Mouse (Mus musculus): Measurements from ENCODE around the gene Ptpa. TPM values are rescaled to one million over a fixed set of nuclear protein-coding genes. Genes with fewer than 3 reads are reported as not detected.

Ptpa gene
- total RNA-seq, 2 experiments from 2014 or later: 139 TPM

- DNase-seq: no peak
These were observed 50.9 kb downstream of the Ptpa start for GRCm38 (mm10) chr2:30466787-30467186.

GRCm38 (mm10) chr2:30469009-30469408 lies 53.2 kb downstream of the Ptpa start:
- no peak for DNase-seq

DNA sequence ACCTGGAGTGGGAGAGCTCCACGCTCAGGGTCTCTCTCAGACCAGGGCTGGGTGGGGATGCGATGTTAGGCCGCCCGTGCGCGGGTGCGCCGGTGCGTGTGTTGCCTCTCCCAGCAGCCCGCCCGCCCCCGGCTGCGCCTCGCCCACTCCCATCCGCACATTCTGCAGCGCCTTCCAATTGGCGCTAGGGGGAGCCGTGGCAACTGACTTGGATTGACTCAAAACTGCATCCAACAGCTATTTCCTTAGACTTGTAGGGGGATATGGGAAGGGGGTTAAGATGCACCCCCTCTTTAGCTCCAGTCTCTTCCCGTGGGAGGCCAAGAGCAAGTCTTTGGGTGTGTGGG lies 53.9 kb downstream of the Ptpa start:
- peak; percentile 87 for DNase-seq

- peak; percentile 83 for DNase-seq
These were observed 54.5 kb downstream of the Ptpa start for GRCm38 (mm10) chr2:30470143-30470946.

GRCm38 (mm10) chr2:30471051-30471450 lies 55.2 kb downstream of the Ptpa start:
- peak; percentile 36 for DNase-seq

GRCm38 (mm10) chr2:30471795-30472720 lies 56.2 kb downstream of the Ptpa start:
- DNase-seq: peak; percentile 83

DNA sequence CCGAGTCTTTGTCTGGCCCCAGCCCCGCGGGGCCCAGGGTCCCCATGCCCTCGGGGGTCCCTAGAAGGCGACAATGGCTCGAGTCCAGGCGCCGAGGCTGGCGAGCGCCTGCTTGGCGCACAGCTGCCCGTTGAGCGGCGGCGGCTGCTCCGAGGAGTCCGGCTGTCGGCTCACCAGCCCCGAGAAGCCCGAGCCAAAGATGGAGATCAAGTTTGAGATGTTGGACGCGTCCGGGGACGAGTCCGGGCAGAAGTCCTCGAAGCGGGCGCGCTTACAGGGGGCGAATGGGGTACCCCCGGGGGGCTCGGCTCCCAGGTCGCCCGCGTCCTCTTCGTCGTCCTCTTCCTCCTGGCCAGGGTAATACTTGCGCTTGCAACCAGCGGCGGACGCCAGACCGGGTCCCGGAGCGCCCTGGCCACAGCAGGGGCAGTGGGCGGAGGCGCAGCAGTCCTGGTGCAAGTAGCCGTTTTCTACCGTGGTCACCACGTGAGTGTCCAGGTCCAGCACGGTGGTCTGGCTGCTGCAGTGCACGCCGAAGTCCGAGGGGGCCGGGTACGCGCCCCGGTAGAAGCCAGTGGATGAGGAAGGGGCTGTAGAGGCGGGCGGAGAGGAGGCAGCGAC lies 57.0 kb downstream of the Ptpa start:
- peak; percentile 54 for DNase-seq

GRCm38 (mm10) chr2:30473431-30474031 lies 57.7 kb downstream of the Ptpa start:
- DNase-seq: no peak

GRCm38 (mm10) chr2:30474039-30474438 lies 58.2 kb downstream of the Ptpa start, which contains the start of gene Ier5l:
Gene Ier5l, minus strand, starts transcription at chr2:30474219.
- peak; percentile 98 for DNase-seq

- DNase-seq: no peak
These were observed 58.9 kb downstream of the Ptpa start for GRCm38 (mm10) chr2:30474776-30475175.

DNA sequence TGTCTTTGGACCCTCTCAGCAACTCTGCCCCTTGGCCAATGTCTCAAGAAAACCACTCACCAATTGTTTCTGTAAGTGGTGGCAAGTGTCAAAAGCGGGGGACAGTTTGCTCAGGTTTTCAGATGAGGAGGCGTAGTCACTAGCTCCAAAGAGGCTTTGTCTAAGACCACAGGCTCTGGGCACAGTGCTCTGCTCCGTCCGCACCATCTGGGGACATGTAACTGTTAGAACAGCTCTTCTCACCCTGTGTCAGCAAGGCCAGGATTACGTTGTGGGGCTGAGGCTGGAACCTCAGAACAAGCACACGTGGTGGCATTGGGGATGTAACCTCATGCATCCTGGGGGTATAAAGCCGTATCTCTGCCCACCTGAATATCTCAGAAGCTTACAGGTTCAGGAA lies 59.6 kb downstream of the Ptpa start:
- DNase-seq: no peak

GRCm38 (mm10) chr2:30476241-30476640 lies 60.4 kb downstream of the Ptpa start:
- DNase-seq: no peak

DNA sequence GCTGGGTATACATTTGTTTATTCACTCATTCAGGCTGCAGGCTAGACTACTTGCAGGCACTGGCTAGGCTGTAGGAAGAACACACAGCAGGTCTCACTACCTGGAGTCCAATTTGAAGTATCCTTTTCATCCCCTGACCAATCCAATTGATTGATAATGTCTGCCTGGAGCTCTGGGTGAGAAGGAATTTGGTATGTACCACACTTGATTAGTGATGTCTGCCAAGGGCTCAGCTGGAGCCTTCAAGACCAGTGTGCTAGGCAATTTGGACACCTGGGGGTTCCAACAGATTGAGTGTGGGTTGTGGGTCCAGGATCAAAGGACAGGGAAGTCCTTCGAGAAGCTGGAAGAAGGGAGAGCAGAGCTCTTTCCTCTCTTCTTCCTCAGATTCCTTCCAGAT lies 62.7 kb downstream of the Ptpa start:
- no peak for DNase-seq

DNA sequence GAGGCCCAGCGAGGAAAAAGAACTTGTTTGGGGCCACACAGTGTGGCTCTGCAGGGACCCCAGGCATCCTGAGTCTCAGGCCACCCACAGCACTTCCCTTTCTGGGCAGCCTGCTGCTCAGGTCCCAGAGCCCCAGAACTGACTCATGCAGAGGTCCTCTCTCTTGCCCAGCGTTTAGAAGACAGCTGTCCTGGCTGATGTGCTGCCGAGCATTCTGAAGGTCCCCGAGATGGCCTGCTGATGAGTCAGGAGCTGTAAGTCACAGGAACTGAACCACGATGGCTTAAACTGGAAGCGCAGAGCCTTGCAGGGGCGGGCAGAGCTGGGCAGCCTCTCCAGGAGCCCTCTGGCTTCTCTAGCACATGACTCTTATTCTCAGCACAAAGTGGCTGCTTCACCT lies 71.8 kb downstream of the Ptpa start:
- peak; percentile 47 for DNase-seq

GRCm38 (mm10) chr2:30490384-30490783 lies 74.5 kb downstream of the Ptpa start:
- no peak for DNase-seq

DNA sequence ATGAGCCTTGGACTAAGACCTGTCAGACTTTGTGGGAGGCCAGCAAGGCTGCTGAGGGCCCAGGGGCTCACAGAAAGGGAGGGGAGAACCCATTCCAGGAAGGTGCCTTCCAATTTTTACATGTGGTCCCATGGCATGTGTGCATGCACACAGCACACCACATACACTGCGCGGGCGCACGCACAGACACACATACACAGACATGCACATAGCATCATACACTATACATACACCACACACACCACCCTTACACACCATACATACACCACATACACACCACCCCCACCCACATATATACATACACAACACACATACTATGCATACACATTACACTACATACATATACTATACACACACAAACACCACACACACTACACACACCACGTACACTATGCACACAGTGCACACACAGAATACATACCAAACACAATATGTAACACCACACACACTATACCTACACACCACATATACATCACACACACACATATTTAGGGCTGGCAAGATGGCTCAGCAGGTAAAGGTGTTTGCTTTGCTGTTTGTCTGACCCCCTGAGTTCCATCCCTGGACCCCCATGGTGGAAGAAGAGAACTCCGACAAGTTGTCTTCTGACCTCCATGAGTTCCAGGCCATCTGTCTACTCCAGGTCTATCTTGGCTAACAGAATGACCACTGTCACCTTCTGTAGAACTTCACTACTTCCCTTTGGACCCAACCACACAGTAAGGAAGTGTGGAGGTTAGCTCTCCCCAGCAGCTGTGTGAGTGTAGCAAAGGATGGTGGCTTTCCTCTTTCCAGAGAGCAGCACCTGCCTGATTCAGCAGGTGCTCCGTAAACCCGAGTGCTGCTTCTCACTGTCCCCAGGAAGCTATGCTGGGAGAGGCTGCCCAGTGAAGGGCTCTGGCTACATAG lies 79.4 kb downstream of the Ptpa start:
- DNase-seq: no peak

DNA sequence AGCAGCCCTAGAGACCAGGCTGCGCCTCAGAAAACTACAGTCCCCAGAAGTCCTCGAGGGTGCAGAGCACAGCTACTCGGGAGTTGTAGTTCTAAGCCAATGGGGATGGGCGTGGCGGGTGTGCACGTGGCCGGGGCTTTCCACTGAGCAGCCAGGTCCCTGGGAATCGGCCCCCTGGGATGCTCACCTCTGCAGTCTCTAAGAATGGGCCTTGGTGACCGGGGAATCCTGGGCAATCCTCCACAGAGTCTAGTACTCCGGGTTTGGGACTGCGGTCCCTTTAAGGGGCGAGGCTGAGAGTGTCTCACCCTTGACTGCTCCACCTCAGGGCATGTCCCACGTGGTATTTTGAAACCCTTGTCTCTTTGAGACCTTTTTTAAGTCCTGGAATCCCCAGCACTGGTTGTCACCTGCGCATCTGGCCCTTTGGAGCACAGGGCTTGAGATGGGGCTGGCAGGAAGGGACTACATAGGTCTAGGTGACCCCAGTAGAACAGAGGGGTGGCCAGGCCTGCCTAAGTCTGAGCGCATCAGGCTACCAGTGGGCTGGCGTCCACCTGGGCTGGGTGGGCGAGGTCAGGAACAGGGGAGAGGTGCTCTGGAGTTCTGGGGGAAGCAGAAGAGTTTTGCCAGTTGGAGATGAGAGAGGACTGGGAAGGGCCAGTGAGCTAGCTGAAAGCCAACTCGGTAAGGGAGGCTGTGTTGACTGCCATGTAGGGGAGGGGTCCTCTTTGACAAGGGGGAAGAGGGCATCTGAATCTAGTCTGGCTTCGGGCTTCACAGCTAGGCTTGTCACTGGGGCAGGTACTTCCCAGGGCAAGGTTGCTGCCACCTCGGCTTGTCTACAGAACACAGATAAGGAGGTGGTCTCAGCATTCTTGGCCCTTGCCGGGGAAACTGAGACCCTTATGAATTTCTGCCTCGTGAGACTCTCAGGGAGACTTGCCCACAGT lies 80.3 kb downstream of the Ptpa start:
- DNase-seq: peak; percentile 74

Measured in heart, postnatal 4 days (tissue).